Mouse (Mus musculus) MEL (cell line): ENCODE measurements around the gene Hist1h3i. TPM values are rescaled to one million over a fixed set of nuclear protein-coding genes. Genes with fewer than 3 reads are reported as not detected.
A peak's percentile ranks its signal among the peaks of the same experiment; 100 is the strongest.
"Not testable (repeated sequence)": the region's sequence is repeated elsewhere in the genome, so short reads cannot be mapped to it uniquely, and the experiment has no call there.

Source experiments
- DNase-seq: peaks from one replicate; pipeline ENCODE4 v3.0.0; 2011; ENCODE audit warnings: low read depth, low spot score
- H3K27ac ChIP-seq: 2 replicates; pipeline ENCODE4 v1.5.1; 2012; ENCODE audit warnings: low read depth, mild to moderate bottlenecking, control low read depth, low read length, moderate library complexity; ENCODE audit not compliant: control insufficient read depth
- H3K27me3 ChIP-seq, 2 experiments: fragments of 150-350 bp in 1 of 2; sonication (generic) in 1 of 2; 2 replicates each; pipeline ENCODE4 v1.6.1; 2012; ENCODE audit warnings: low read length in 2 of 2, mild to moderate bottlenecking in 2 of 2, improper control_type of control experiment in 1 of 2, moderate library complexity in 1 of 2; ENCODE audit not compliant: insufficient read depth in 2 of 2, control insufficient read depth in 1 of 2
- H3K36me3 ChIP-seq, 2 experiments: 2 replicates each; pipeline ENCODE4 v1.6.1; 2012 to 2014; ENCODE audit warnings: low read length in 2 of 2, improper control_type of control experiment in 1 of 2, inconsistent platforms in 1 of 2, mild to moderate bottlenecking in 1 of 2; ENCODE audit not compliant: insufficient read depth in 2 of 2, control insufficient read depth in 1 of 2
- H3K4me1 ChIP-seq, 2 experiments: fragments of 150-350 bp in 1 of 2; sonication (generic) in 1 of 2; 2 replicates each; pipeline ENCODE4 v1.6.1; 2012; ENCODE audit warnings: low read length in 2 of 2, improper control_type of control experiment in 1 of 2, mild to moderate bottlenecking in 1 of 2; ENCODE audit not compliant: insufficient read depth in 2 of 2, control insufficient read depth in 1 of 2
- H3K4me3 ChIP-seq, 2 experiments: fragments of 150-350 bp in 1 of 2; sonication (generic) in 1 of 2; 2 replicates each; pipeline ENCODE4 v1.5.1; 2012; ENCODE audit warnings: low read depth in 2 of 2, low read length in 2 of 2, mild to moderate bottlenecking in 2 of 2, moderate library complexity in 2 of 2, control low read depth in 1 of 2, improper control_type of control experiment in 1 of 2; ENCODE audit not compliant: control insufficient read depth in 1 of 2, insufficient read depth in 1 of 2
- H3K79me2 ChIP-seq: 2 replicates; pipeline ENCODE4 v1.6.1; 2012; ENCODE audit warnings: mild to moderate bottlenecking, low read length, moderate library complexity; ENCODE audit not compliant: control insufficient read depth, poor library complexity, insufficient read depth
- H3K9ac ChIP-seq: 2 replicates; pipeline ENCODE4 v1.6.1; 2012; ENCODE audit warnings: low read depth, mild to moderate bottlenecking, control low read depth, low read length, moderate library complexity; ENCODE audit not compliant: control insufficient read depth, poor library complexity, severe bottlenecking
- H3K9me3 ChIP-seq: fragments of 150-350 bp; sonication (generic); replicated peaks from 2 replicates; pipeline ENCODE4 v1.6.1; 2012; ENCODE audit warnings: mild to moderate bottlenecking, low read length, improper control_type of control experiment, moderate library complexity; ENCODE audit not compliant: insufficient read depth
- BHLHE40 ChIP-seq: IDR thresholded peaks from 2 replicates; pipeline ENCODE4 v1.6.1; 2012; ENCODE audit warnings: low read depth, mild to moderate bottlenecking, inconsistent platforms, low read length, improper control_type of control experiment, borderline replicate concordance
- CTCF ChIP-seq, 3 experiments: IDR thresholded peaks in 2 of 3; conservative IDR thresholded peaks in 1 of 3; 2 replicates each; pipeline ENCODE4 v1.5.1; 2011 to 2012; ENCODE audit warnings: low read length in 3 of 3, low read depth in 2 of 3, mild to moderate bottlenecking in 2 of 3, improper control_type of control experiment in 1 of 3, inconsistent platforms in 1 of 3, mixed read lengths in 1 of 3, moderate library complexity in 1 of 3; ENCODE audit not compliant: control insufficient read depth in 1 of 3, insufficient read depth in 1 of 3, poor library complexity in 1 of 3, severe bottlenecking in 1 of 3
- HCFC1 ChIP-seq: IDR thresholded peaks from 2 replicates; pipeline ENCODE4 v1.6.1; 2012; ENCODE audit warnings: low read depth, mild to moderate bottlenecking, inconsistent platforms, low read length, improper control_type of control experiment, moderate library complexity
- POLR2A ChIP-seq, 2 experiments: IDR thresholded peaks; 2 replicates each; pipeline ENCODE4 v1.6.1; 2011 to 2012; ENCODE audit warnings: low read length in 2 of 2, mild to moderate bottlenecking in 2 of 2, control low read depth in 1 of 2, improper control_type of control experiment in 1 of 2, low read depth in 1 of 2, moderate library complexity in 1 of 2; ENCODE audit not compliant: control insufficient read depth in 1 of 2, insufficient read depth in 1 of 2, poor library complexity in 1 of 2
- POLR2AphosphoS5 ChIP-seq: IDR thresholded peaks from 2 replicates; pipeline ENCODE4 v1.6.1; 2012; ENCODE audit warnings: low read depth, borderline replicate concordance, mild to moderate bottlenecking, inconsistent platforms, low read length, moderate library complexity, mixed read lengths
- SIN3A ChIP-seq: IDR thresholded peaks from 2 replicates; pipeline ENCODE4 v1.6.1; 2012; ENCODE audit warnings: low read length, improper control_type of control experiment, inconsistent platforms
- TAL1 ChIP-seq: IDR thresholded peaks from 2 replicates; pipeline ENCODE4 v1.6.1; 2012; ENCODE audit warnings: mild to moderate bottlenecking, inconsistent platforms, low read length, moderate library complexity, mixed read lengths
- TBP ChIP-seq: IDR thresholded peaks from 2 replicates; pipeline ENCODE4 v1.8.0; 2011; ENCODE audit warnings: low read depth, low read length, improper control_type of control experiment
- TCF12 ChIP-seq: IDR thresholded peaks from 2 replicates; pipeline ENCODE4 v1.6.1; 2014; ENCODE audit warnings: low read depth, mild to moderate bottlenecking, inconsistent platforms, low read length, improper control_type of control experiment, moderate library complexity
- USF2 ChIP-seq, 2 experiments: IDR thresholded peaks; 2 replicates each; pipeline ENCODE4 v1.6.1; 2011 to 2012; ENCODE audit warnings: improper control_type of control experiment in 2 of 2, low read length in 2 of 2, borderline replicate concordance in 1 of 2, inconsistent platforms in 1 of 2, low read depth in 1 of 2, mild to moderate bottlenecking in 1 of 2; ENCODE audit not compliant: insufficient read depth in 1 of 2
- ZKSCAN1 ChIP-seq: IDR thresholded peaks from 2 replicates; pipeline ENCODE4 v1.6.1; 2012; ENCODE audit warnings: low read depth, mild to moderate bottlenecking, inconsistent platforms, low read length, improper control_type of control experiment, moderate library complexity
- ZMIZ1 ChIP-seq: IDR thresholded peaks from 2 replicates; pipeline ENCODE4 v1.6.1; 2012; ENCODE audit warnings: low read depth, mild to moderate bottlenecking, inconsistent platforms, low read length, improper control_type of control experiment, moderate library complexity
- polyA plus RNA-seq, 2 experiments: library from polyadenylated mRNA; stranded (reverse) in 1 of 2; unstranded in 1 of 2; fragments of >175 nt in 1 of 2; fragments of >200 nt in 1 of 2; gene quantifications; 2 replicates each; pipeline versions ENCODE4 v1.2.1 to v1.2.4; 2012; ENCODE audit warnings: low replicate concordance in 2 of 2, low read depth in 1 of 2; ENCODE audit not compliant: insufficient read length in 2 of 2, insufficient read depth in 1 of 2, missing spikeins in 1 of 2
- total RNA-seq: library from RNA; depleted of rRNA; stranded (reverse); fragments of 300-350 nt; gene quantifications from 2 replicates; pipeline ENCODE4 v1.2.3, GENCODE M21; 2012

Hist1h3i gene
- total and polyA plus RNA-seq, 3 experiments, result 18.1 to 1,321 TPM; not detected in 1

- peaks cover 0 to 30% of the 10 kb centered on the region in 2 experiments; a peak in 2 of 4 replicates for H3K36me3 ChIP-seq
- peak within 1 kb of the TSS; percentile 6 to 59 for H3K4me3 ChIP-seq
- not testable (repeated sequence) for H3K9me3 ChIP-seq, H3K27me3 ChIP-seq, H3K79me2 ChIP-seq
- peaks cover 2 to 21% of the 10 kb centered on the region in 2 experiments; a peak in 3 of 4 replicates for H3K4me1 ChIP-seq
- H3K27ac ChIP-seq, result peak within 1 kb of the TSS; percentile 98
- peak within 1 kb of the TSS; percentile 80 for H3K9ac ChIP-seq
- DNase-seq, result peak; percentile 94
- TF ChIP-seq POLR2AphosphoS5 (peak; percentile 91; the same call in 1 of the 2 replicates), TBP (peak; percentile 98), POLR2A (IDR thresholded peaks at IDR 0.05; ENCODE audit: control insufficient read depth in 1 of 2, insufficient read depth in 1 of 2, low read depth in 1 of 2, low read length in 2 of 2, poor library complexity in 1 of 2) (peak; percentile 96 to 97)
Measured at GRCm38 (mm10) chr13:21750159-21751017, 32.8 kb downstream of the Hist1h3i start, which contains the start of gene Hist1h4k. Gene Hist1h4k, minus strand, starts transcription at chr13:21750505.

GRCm38 (mm10) chr13:21749387-21750158 lies 33.6 kb downstream of the Hist1h3i start:
- Histone ChIP-seq H3K27me3 (no peaks in the 10 kb centered on the region), H3K9ac (peak overlapping the region; percentile 77), H3K9me3 (no peaks in the 10 kb centered on the region), H3K36me3 (peaks cover 0 to 29% of the 10 kb centered on the region in 2 experiments; a peak in 2 of 4 replicates), H3K4me1 (peaks cover 6 to 20% of the 10 kb centered on the region in 2 experiments; a peak in 3 of 4 replicates), H3K79me2 (no peaks in the 10 kb centered on the region; the same call in 1 of the 2 replicates), H3K27ac (peak overlapping the region; percentile 88), H3K4me3 (peak overlapping the region; percentile 3 to 59)
- TF ChIP-seq SIN3A (no peak), HCFC1 (no peak), USF2 (IDR thresholded peaks at IDR 0.05; ENCODE audit: borderline replicate concordance in 1 of 2, insufficient read depth in 1 of 2, low read depth in 1 of 2, low read length in 2 of 2) (no peak), POLR2A (IDR thresholded peaks at IDR 0.05; ENCODE audit: control insufficient read depth in 1 of 2, insufficient read depth in 1 of 2, low read depth in 1 of 2, low read length in 2 of 2, poor library complexity in 1 of 2) (peak; percentile 52 to 88; a peak in 3 of 4 replicates), ZKSCAN1 (no peak)
- DNase-seq, result peak; percentile 84

DNA sequence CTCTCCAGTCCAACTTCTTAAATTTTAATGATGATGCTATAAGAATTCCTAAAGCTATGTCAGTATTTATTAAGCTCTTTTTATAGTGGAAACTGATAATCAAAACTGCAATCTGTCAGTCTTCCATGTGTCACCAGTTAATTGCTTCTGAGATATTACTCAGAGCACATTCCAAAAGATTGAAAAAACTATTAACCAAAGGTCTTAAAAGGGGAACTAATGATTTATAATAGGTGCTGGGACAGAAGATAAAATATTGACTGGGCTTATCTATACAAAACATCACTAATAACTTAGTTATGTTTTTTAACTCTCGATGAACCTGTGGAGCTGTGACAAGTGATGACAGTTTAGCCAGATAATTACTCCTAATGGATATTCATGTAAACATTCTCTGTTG lies 38.2 kb downstream of the Hist1h3i start:
- Histone ChIP-seq H3K4me3 (no peak overlapping the region), H3K36me3 (peaks cover 0 to 26% of the 10 kb centered on the region in 2 experiments; a peak in 2 of 4 replicates), H3K9ac (no peak overlapping the region), H3K9me3 (no peaks in the 10 kb centered on the region), H3K79me2 (no peaks in the 10 kb centered on the region; the same call in 1 of the 2 replicates), H3K27ac (no peak overlapping the region), H3K4me1 (peaks cover 6 to 17% of the 10 kb centered on the region in 2 experiments; a peak in 3 of 4 replicates), H3K27me3 (no peaks in the 10 kb centered on the region)
- TF ChIP-seq BHLHE40, result no peak
- no peak for TF ChIP-seq CTCF (IDR thresholded peaks at IDR 0.05 in 2 of 3, conservative IDR thresholded peaks at IDR 0.05 in 1 of 3; ENCODE audit: control insufficient read depth in 1 of 3, insufficient read depth in 1 of 3, low read depth in 2 of 3, low read length in 3 of 3, poor library complexity in 1 of 3, severe bottlenecking in 1 of 3)
- no peak for TF ChIP-seq TCF12
- TF ChIP-seq TAL1, result peak; percentile 62
- TF ChIP-seq ZMIZ1, result no peak
- peak; percentile 44 for DNase-seq
